Mouse (Mus musculus): ENCODE results near the gene Actl10. TPM values are rescaled to one million over a fixed set of nuclear protein-coding genes. Genes with fewer than 3 reads are reported as not detected.
A peak's percentile ranks its signal among the peaks of the same experiment; 100 is the strongest.

The Actl10 gene
- polyA plus RNA-seq (2012; rRNA removed): 0.08 TPM in 1 of 2 replicates, not detected in the other

DNA sequence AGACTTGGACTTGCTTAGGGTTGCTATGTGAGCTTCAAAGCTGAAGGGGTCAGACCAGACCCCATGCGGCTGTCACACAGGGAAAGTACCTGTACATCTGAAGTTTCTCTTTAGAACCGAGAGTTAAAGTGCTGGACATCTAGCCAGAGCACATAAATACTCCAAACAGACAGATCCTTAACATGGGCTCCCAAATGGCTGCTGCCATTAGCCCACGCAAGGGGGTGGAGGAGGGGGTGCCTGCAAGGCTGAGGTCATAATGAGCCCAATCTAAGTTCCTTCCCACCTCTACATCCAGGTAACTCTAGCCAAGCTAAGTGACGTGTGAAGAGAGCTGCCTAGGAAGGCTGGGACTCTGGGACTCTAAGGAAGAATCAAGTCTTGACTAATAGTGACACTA lies at the start of gene Actl10:
Gene Actl10, plus strand, starts transcription at position 301 of the 400 bp plus-strand sequence.
- no peak for DNase-seq (ENCODE audit: low read depth)
- TF ChIP-seq CTCF (IDR thresholded peaks at IDR 0.05; ENCODE audit: borderline replicate concordance, extremely low read depth, insufficient read depth, insufficient read length) (no peak), POLR2A (IDR thresholded peaks at IDR 0.05; ENCODE audit: borderline replicate concordance, extremely low read depth, insufficient read depth, insufficient read length, poor library complexity, severe bottlenecking) (no peak)

DNA sequence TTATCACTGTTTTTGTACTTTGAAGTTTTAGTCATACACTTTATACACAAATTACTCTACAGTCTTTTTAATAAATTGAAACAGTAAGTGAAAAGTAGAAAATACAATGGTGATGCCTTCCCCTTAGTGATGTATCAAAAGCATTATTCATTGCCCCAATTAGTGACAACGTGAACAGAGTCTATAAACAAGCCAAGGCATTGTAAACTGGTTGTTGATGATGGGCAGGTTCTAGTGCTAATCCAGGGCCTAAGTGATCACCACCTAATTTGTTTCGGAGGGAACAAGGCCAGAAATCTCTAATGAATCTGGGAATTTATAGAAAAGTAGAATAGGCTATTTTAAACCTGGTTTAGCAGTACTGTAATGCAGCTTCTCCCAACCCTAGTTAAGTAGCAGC lies 44.5 kb upstream of the Actl10 start:
- peak; percentile 78 for DNase-seq (ENCODE audit: low read depth)
- TF ChIP-seq CTCF (IDR thresholded peaks at IDR 0.05; ENCODE audit: borderline replicate concordance, extremely low read depth, insufficient read depth, insufficient read length) (no peak), POLR2A (IDR thresholded peaks at IDR 0.05; ENCODE audit: borderline replicate concordance, extremely low read depth, insufficient read depth, insufficient read length, poor library complexity, severe bottlenecking) (no peak)

DNA sequence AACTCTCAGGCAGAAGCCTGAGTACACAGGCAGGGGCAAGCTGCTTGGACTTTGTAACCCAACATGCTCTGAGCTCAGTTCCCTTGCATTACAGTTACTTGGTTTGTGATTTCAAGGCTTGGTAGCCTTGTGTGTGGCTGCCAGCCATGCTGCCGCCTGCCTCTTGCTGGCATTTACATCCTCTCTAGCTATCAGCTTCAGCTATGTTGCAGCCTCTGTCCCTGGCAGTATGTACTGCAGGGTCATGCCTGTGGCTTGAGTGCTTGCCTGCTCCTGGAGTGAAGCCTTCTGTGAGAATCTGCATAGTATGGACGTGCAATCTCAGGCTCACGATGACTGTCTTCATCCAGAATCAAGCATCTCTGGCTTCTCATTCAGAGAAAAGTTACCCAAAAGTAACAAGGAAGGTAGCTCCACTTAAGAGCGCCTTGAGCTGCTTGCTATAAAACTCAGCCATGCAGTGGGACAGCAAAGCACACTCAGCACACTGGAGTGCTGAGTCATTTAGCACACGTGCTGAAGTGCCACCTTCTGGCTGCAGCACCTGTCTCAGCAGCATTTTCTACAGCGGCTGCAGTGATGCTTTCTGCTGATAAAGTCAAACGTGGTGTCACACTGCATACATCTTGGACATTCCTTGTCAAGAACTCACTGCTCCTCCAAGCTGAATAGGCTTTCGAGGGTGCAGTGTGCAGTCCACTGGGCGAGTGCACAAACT lies 43.9 kb upstream of the Actl10 start:
- TF ChIP-seq CTCF (IDR thresholded peaks at IDR 0.05; ENCODE audit: borderline replicate concordance, extremely low read depth, insufficient read depth, insufficient read length): peak; percentile 6; the same call in 1 of the 2 replicates
- no peak for TF ChIP-seq POLR2A (IDR thresholded peaks at IDR 0.05; ENCODE audit: borderline replicate concordance, extremely low read depth, insufficient read depth, insufficient read length, poor library complexity, severe bottlenecking)
- peak; percentile 60 for DNase-seq (ENCODE audit: low read depth)

DNA sequence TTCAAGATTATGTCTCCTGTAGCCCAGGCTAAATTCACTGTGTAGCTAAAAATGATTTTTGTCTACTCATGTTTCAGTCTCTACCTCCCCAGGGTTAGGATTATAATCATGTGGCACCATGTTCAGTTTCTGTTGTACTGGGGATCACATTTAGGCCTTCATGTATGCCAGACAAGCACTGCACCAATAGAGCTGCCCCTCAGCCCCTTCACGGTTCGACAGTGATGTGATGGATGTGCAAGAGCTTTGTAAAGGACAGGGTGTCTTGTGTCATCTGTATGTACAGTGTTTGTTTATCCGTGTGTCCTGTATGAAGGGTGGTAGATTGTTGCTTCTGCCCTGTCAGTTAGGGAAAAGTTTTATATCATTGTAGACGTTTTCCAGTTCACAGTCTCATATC lies 43.1 kb upstream of the Actl10 start:
- TF ChIP-seq CTCF (IDR thresholded peaks at IDR 0.05; ENCODE audit: borderline replicate concordance, extremely low read depth, insufficient read depth, insufficient read length): no peak
- no peak for TF ChIP-seq POLR2A (IDR thresholded peaks at IDR 0.05; ENCODE audit: borderline replicate concordance, extremely low read depth, insufficient read depth, insufficient read length, poor library complexity, severe bottlenecking)
- DNase-seq (ENCODE audit: low read depth): no peak

DNA sequence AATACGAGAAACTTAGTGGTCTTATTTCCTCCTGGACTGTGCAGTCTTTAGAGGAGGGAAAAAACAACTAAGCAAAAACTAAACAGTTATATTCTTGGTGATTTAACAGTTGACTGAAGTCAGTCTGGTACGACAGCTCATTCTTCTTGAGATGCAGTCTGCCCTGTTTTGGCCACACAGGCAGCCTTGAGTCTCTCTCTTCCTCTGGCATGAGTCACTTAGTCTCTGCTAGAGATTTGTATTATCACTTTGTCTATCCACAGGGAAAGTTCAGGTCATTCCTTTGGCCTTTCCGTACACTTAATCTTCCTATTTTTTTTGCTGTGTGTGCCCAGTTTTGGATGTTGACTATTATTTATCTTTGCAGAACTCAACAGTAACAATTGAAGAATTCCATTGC lies 41.4 kb upstream of the Actl10 start:
- no peak for DNase-seq (ENCODE audit: low read depth)
- TF ChIP-seq POLR2A (IDR thresholded peaks at IDR 0.05; ENCODE audit: borderline replicate concordance, extremely low read depth, insufficient read depth, insufficient read length, poor library complexity, severe bottlenecking): no peak
- no peak for TF ChIP-seq CTCF (IDR thresholded peaks at IDR 0.05; ENCODE audit: borderline replicate concordance, extremely low read depth, insufficient read depth, insufficient read length)

DNA sequence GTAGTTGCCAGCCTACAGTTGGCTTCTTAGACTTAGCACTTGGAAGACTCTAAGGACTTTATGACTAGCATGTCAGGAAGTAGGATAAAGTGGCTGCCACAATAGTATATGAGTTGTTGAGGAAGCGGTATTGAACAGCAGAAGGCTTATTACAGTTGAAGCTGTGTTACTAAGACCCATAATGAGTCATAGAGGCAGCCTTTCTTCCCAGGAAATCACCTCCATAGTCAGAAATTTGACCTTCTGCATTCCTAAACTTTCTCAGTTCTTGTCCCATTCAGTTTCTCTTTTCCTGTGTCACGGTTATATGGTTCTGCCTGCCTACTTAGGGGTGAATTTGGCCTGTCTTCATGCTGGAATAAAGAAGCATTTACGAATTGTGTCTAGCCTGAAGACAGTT lies 34.6 kb upstream of the Actl10 start:
- TF ChIP-seq POLR2A (IDR thresholded peaks at IDR 0.05; ENCODE audit: borderline replicate concordance, extremely low read depth, insufficient read depth, insufficient read length, poor library complexity, severe bottlenecking): no peak
- no peak for TF ChIP-seq CTCF (IDR thresholded peaks at IDR 0.05; ENCODE audit: borderline replicate concordance, extremely low read depth, insufficient read depth, insufficient read length)
- no peak for DNase-seq (ENCODE audit: low read depth)

DNA sequence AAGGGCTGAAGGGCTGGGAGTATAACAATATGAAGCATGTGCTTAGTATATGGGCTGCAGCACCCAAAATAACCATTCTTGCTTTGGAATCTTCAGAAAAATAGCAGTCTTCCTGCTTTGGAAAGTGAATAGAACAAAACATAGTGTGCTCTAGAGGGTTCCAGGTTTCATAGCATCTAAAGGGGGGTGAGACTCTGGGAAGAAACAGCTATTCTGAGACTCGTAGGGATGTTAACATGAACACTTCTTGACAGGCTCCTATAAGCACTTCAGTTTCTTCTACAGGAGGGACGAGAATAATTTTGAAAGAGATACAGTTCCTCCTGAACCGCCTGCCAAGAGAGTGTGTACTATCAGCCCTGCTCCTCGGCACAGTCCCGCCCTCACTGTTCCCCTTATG lies 34.2 kb upstream of the Actl10 start:
- DNase-seq (ENCODE audit: low read depth): no peak
- no peak for TF ChIP-seq CTCF (IDR thresholded peaks at IDR 0.05; ENCODE audit: borderline replicate concordance, extremely low read depth, insufficient read depth, insufficient read length)
- TF ChIP-seq POLR2A (IDR thresholded peaks at IDR 0.05; ENCODE audit: borderline replicate concordance, extremely low read depth, insufficient read depth, insufficient read length, poor library complexity, severe bottlenecking): no peak

DNA sequence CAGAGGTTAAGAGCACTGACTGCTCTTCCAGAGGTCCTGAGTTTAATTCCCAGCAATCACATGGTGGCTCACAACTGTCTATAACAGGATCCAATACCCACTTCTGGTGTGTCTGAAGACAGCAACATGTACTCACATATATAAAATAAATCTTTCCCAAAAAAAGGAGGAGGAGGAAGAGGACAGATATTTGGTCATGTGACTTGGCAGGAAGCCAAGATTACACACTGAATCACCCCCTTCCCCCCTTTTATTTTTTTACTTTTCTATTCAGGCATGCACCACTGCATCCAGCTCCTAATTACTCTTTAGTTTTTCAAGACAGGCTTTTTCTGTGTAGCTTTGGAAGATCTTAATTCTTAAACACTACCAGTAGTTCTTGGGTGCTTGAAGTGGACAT lies 30.1 kb upstream of the Actl10 start:
- no peak for TF ChIP-seq POLR2A (IDR thresholded peaks at IDR 0.05; ENCODE audit: borderline replicate concordance, extremely low read depth, insufficient read depth, insufficient read length, poor library complexity, severe bottlenecking)
- TF ChIP-seq CTCF (IDR thresholded peaks at IDR 0.05; ENCODE audit: borderline replicate concordance, extremely low read depth, insufficient read depth, insufficient read length): no peak
- DNase-seq (ENCODE audit: low read depth): no peak

DNA sequence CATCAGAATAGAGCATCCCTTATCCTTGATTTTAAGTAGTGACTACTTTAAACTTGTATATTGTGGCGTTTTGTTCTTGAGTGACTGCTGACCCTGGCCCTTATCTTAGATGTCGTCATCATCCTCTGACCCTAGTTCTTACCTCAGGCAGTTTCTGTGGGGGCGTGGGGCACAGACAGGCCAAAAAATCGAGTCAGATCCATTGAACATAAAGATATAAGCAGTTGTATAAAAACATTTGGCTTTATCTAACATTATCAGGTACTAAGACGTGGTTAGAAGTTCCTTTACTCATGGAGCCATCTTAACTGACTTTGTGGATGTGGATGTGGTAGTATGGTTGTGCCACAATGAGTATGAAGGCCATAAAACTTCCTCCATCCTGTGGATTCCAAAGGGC lies 29.2 kb upstream of the Actl10 start:
- DNase-seq (ENCODE audit: low read depth): no peak
- no peak for TF ChIP-seq POLR2A (IDR thresholded peaks at IDR 0.05; ENCODE audit: borderline replicate concordance, extremely low read depth, insufficient read depth, insufficient read length, poor library complexity, severe bottlenecking)
- no peak for TF ChIP-seq CTCF (IDR thresholded peaks at IDR 0.05; ENCODE audit: borderline replicate concordance, extremely low read depth, insufficient read depth, insufficient read length)

DNA sequence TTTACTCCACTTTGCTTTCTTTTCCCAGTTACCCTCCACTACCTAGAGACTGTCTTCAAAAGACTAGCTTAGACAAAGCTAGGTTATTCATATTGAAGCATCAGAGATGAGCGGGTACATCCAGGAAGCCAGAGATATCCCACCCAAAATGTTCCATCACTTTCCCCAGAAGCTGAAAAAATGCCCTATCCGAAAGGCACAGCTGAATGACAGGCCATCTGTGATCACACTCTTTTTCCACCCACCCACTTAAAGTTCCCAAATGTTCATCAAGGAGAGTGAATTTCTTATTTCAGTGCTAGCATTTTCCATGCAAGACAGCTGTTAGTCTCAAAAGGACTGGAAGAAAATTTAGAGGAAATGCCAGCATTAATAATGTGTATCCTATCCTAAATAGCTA lies 26.3 kb upstream of the Actl10 start:
- TF ChIP-seq POLR2A (IDR thresholded peaks at IDR 0.05; ENCODE audit: borderline replicate concordance, extremely low read depth, insufficient read depth, insufficient read length, poor library complexity, severe bottlenecking) (no peak), CTCF (IDR thresholded peaks at IDR 0.05; ENCODE audit: borderline replicate concordance, extremely low read depth, insufficient read depth, insufficient read length) (no peak)
- peak; percentile 59 for DNase-seq (ENCODE audit: low read depth)

DNA sequence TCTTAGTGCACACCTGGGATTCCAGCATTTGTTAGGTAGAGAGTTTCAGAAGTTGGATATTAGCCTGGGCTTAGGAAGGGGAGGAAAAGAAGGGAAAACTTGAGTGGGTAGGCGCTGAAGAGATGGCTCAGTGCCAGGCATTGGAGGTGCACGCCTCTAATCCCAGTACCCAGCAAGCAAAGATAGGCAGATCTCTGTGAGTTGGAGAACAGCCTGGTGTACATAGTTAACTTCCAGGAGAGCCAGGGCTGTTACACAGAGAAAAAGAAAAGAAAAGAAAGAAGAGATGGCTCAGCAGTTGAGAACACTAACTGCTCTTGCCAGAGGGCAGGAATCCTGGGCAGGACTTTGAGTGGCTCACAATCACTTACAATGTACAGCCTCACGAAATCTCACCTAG lies 25.0 kb upstream of the Actl10 start:
- TF ChIP-seq POLR2A (IDR thresholded peaks at IDR 0.05; ENCODE audit: borderline replicate concordance, extremely low read depth, insufficient read depth, insufficient read length, poor library complexity, severe bottlenecking): no peak
- TF ChIP-seq CTCF (IDR thresholded peaks at IDR 0.05; ENCODE audit: borderline replicate concordance, extremely low read depth, insufficient read depth, insufficient read length): no peak

DNA sequence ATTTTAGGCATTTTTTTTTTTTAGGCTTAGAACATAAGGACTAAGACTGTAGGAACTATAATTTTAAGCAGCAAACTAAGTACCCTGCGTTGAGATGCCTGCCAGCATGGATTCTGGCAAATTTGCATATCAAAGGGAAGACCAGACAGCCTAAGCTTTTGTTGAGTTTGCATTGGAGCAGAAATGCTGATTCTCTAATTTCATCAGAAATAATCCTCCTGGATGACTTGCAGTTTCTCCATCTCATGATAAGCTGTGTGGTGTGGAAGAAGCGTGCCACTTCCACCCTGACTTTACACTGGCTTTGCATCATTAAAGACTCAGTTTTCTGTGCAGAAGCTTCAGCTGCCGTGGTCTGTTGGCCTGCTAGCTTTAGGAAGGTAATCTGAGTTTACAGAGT lies 18.7 kb upstream of the Actl10 start:
- DNase-seq (ENCODE audit: low read depth): peak; percentile 83
- no peak for TF ChIP-seq POLR2A (IDR thresholded peaks at IDR 0.05; ENCODE audit: borderline replicate concordance, extremely low read depth, insufficient read depth, insufficient read length, poor library complexity, severe bottlenecking)
- no peak for TF ChIP-seq CTCF (IDR thresholded peaks at IDR 0.05; ENCODE audit: borderline replicate concordance, extremely low read depth, insufficient read depth, insufficient read length)

More for the DNA sequence above, 25.0 kb upstream of the Actl10 start:
- DNase-seq (ENCODE audit: low read depth): peak; percentile 29
